Mouse (Mus musculus): ENCODE data around the gene Tnrc6c.
"Not testable (repeated sequence)": the region's sequence is repeated elsewhere in the genome, so short reads cannot be mapped to it uniquely, and the experiment has no call there.

Gene Tnrc6c

GRCm38 (mm10) chr11:117774925-117775324, 120.8 kb downstream of the Tnrc6c start:
- DNase-seq: peak; percentile 47 to 60

GRCm38 (mm10) chr11:117775540-117775939, 121.5 kb downstream of the Tnrc6c start:
- peak; percentile 43 to 54 for DNase-seq

- DNase-seq: no peak
These were observed 122.2 kb downstream of the Tnrc6c start for GRCm38 (mm10) chr11:117776085-117776792.

GRCm38 (mm10) chr11:117777111-117777510, 123.0 kb downstream of the Tnrc6c start:
- DNase-seq: no peak

- no peak for DNase-seq
These were observed 123.9 kb downstream of the Tnrc6c start for GRCm38 (mm10) chr11:117778031-117778430.

- DNase-seq: no peak
These were observed 124.9 kb downstream of the Tnrc6c start for GRCm38 (mm10) chr11:117778851-117779433.

DNA sequence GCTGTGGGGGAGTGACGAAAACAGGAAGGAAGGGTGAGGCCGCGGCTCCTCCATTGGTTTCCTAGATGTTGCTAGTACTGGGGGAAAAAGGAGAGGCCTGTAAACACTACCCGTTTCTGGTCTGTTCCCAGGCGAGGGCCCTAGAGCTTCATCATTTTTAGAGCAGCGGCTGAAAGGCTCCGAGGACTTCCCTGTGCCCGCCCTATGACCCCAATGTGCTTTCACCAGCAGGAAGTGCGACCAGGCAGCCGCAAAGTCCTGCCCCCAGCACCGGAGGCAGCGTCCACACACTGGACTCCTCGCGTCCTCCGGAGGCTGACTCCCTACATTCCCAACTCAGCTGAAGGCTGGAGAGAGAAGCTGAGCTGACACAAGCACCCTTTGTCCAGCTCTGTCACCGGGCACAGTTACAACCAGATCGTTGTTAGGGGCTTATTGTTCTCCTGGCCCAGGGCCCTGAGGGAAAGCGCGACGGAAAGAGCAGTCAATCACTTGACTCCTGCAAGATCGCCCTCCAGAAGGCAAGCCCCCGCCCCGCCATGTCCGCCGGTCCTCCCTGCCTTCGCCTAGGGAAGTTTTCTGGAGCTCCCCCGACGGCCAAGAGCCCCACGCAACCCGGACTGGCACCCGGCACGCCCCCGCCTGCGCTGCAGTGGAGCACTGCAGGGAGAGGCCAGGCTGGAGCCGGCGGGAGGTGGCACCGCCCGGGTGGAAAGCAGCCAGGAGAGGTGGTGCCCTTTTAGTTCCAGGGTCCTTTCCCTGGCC, 125.5 kb downstream of the Tnrc6c start:
- no peak for DNase-seq

DNA sequence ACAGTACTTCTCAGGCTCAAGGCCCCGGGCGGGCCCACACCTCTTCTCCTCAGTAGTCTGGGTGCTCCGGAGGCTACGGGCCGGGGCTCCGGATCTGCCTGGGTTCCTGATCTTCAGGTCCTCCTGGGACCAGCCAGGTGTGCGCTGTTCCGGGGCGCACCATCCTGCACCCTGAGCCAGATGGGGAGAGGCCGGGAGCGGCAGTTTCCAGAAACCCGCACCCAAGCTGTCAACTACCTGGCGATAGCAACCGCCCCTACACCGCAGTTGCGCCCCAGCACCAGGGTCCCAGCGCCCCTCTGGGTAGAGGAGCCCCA, 126.1 kb downstream of the Tnrc6c start:
- DNase-seq: no peak

GRCm38 (mm10) chr11:117780582-117781111, 126.6 kb downstream of the Tnrc6c start:
- DNase-seq: peak in 1 of 2 experiments; percentile 78

DNA sequence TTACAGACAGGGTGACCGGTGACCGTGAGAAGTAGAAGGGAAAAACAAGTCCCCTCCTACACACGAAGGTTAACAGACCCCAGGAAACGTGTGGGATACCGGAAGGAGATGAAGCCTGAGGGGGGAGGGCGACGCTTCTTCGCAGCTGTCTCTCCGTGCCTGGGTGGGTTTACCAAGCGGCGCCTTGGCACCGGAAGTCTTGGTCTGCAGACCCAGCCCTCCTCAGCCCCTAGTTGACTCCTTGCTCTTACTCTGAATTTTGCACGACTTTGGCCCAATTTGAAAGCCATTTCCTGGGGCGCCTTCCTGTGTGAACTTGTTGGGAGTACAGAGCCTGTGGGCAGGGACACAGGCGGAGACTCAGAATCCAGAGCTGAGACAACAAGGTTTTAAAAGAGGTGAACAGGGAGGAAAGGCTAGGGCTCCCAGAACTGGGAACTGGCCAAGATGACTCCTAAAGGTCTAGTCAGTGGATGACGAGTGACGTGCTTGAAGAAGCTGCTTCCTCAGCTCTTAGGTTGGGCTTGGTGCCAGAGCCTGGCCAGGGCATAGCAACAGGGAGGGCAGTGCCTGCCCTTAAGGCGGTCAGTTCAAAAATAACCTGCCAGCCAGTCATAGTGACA, 127.2 kb downstream of the Tnrc6c start:
- peak; percentile 41 to 64 for DNase-seq

DNA sequence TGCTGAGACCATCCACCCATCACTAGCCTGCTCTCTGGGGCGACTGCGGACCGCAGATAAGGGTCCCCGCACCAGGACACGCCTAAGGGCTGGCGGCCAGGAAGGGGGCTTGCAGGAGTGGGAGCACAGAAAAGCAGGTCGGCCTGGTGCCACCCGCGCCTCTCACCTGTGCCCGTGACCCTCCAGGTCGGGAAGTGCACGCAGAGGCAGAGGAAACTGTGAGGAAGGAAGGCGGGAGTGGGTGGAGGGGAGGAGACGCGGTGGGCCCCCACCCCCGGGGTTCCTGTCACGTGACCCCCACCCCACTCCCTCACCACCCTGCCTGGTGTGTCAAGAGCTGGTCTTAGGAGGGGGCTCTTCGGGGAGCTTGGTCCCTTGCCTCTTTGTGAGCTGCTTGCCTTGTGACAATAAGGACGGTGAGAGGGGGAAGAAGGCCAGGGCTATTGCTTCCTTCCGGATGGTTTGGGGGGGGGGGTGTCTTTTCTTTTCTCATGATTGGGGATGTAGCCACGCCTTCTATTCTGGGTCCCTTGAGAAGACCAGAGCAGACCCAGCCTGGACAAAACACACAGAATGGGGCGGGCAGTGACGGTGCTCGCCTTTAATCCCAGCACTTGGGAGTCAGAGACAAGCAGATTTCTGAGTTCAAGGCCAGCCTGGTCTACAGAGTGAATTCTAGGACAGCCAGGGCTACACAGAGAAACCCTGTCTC, 128.1 kb downstream of the Tnrc6c start, which contains the start of the genes Tmc8 and Tmc6:
Gene Tmc8 (plus strand): TSS at position 84 of the 712 bp plus-strand sequence.
Gene Tmc6 (minus strand): TSS at position 206 of the 712 bp plus-strand sequence.
- DNase-seq: no peak

DNA sequence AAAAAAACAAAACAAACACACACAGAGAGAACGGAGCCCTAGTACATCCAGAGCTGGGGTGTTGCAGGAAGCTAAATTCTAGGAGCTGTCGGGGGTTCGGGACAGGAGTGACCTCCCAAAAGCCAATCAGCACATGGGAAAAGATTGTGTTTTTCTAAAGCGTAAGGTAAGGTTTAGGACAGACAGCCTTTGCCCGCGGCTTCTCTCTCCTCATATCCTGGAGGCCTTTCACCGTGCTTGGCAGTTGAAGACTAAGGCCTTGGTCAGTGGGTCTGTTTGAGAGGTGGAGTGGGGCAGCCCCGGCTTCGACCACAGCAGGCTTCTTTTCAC, 128.6 kb downstream of the Tnrc6c start:
- DNase-seq: no peak

GRCm38 (mm10) chr11:117783089-117783488, 129.0 kb downstream of the Tnrc6c start:
- DNase-seq: peak; percentile 63 to 77

DNA sequence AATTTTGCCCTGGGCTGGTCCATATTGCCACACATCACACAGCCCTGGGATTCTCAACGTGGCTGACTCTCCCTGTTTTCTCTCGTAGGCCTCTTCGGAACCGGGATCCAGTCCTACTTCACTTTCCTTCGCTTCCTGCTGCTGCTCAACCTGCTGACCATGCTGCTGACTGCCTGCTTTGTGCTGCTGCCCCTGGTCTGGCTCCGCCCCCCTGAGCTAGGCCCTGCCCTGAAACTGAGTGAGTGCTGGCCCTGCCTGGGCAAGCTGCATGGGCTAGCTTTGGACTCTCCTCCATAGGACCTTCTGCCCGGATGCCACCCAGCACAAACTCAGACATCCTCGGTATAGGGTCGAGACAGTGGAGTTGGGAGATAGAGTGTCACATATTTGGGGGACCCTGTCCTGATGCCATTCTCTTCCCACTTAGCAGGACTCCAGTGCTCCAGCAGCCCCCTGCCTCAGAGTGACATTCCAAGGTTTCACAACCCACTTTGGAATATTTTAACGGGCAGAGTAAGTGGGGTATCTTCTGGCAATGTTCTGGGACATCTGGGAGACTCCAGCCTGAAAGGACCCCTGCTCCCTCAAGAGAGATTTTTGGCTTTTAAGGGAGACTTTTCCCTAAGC, 129.7 kb downstream of the Tnrc6c start:
- DNase-seq: peak in 1 of 2 experiments; percentile 23

DNA sequence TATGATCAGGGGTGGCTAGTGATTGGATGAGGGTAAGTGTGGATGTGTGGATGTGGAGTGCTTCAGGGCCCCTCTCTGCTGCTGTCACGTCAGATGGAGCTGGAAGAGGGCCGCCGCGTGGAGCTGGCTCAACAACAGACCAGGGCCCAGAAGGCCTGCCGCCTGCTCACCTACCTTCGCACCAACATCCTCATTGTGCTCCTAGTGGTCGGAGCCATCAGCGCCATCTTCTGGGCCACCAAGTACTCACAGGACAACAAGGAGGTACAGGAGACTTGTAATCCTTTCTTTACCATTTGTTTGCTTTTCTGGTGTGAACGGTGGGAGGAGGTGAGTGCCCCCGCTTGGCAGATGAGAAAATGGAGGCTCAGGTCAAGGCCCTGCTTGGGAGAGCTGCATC, 132.2 kb downstream of the Tnrc6c start:
- DNase-seq: peak; percentile 74 to 82

- DNase-seq: not testable (repeated sequence)
These were observed 134.4 kb downstream of the Tnrc6c start for GRCm38 (mm10) chr11:117788481-117788880.

GRCm38 (mm10) chr11:117790286-117790685, 136.2 kb downstream of the Tnrc6c start:
- DNase-seq: peak; percentile 68 to 78

GRCm38 (mm10) chr11:117790703-117791440, 136.8 kb downstream of the Tnrc6c start:
- no peak for DNase-seq

DNA sequence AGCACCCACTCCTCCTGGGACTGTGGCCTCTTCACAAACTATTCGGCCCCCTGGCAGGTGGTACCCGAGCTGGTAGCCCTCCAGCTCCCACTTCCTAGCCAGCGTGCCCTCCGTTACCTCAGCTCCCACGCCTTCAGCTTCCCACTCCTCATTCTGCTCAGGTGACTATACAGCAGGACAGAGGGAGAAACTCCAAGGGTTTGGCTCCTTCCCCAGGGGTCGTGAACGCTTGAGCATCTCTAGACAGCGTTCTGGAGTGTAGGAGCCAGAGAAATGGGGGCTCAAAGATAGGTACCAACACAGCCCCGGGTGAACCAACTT, 137.3 kb downstream of the Tnrc6c start:
- no peak for DNase-seq

DNA sequence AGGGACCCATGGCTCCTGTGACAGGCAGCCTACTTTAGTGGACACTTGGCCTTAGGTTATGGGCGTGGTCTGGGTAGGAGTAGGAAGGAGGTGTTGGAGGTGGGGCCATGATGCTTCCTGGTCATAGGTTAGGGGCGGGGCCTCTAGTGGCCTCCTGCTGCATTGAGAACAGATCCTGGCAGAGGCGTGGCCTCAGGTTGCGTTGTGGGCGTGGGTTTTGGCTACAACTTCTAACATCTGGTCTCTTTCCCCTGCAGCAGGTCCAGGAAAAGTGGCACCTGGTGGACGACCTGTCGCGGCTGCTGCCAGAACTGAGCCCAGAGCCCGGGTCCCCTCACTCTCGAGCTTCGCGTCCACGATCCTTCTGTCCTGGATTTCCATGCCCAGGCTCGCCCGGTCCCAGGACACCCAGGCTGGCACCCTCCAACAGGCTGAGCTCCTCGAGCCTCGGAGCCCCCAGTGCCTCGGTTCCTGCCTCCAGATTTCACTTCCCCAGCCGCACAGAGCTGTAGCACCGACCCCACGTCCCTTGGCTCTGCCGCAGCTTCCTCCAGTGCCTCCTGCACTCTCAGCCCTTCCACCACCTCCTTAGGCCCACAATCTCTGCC, 138.3 kb downstream of the Tnrc6c start:
- DNase-seq: no peak

GRCm38 (mm10) chr11:117794035-117794551, 140.0 kb downstream of the Tnrc6c start:
- DNase-seq: no peak
